Mouse (Mus musculus): ENCODE results near the gene Spata9. TPM values are rescaled to one million over a fixed set of nuclear protein-coding genes. Genes with fewer than 3 reads are reported as not detected.

Spata9 gene
- polyA plus RNA-seq, 1 experiment from 2014 or later = 0.74 TPM

DNA sequence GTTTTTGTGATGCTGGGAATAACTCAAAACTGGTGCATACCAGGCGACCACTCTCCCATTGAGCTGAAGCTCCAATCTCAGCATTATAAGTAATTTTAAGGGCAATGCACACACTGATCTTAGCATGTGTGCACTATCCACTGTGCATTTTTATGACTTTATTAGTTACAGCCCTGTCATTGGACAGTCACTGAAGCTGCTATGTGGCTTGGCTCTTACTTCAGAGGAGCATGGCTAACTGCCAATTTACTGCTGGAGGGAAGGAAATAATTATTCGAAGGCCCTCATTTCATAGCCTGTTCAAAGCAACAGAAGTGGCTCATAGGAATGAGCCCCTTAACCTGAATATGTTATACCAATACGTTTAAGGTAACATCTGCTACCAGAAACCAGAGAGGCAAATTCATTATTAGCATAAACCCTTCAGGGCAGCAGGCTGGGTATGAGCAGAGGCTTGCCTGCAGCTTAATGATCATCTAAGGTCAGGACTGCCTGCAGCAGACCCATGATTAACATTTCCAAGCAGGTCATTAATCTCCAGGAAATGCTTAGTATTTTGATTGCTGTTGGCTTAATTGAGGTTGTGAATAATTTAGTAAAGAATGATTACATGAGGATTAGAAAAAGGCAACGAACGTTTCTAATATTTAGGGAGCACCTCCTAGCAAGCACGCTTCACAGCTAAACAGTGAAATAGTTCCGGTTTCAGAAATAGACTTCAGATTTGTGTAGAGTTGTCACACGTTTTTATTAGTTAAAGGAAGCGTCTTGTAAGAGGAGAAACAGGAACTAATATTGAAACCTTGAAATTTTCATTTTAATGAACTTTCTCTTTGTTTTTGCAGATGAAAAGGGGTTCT, 25.4 kb downstream of the Spata9 start:
- DNase-seq = no peak
- ATAC-seq (ENCODE audit: low read depth) = no peak
- H3K36me3 ChIP-seq = peaks cover 6% of the 10 kb centered on the region; the same call in 1 of the 2 replicates
- H3K9me3 ChIP-seq (replicated peaks) = no peaks in the 10 kb centered on the region
- no peaks in the 10 kb centered on the region for H3K27me3 ChIP-seq
- H3K4me2 ChIP-seq = no peak overlapping the region
- H3K9ac ChIP-seq = no peak overlapping the region
- WGBS (ENCODE audit: insufficient replicate concordance) = 57% methylated on average over 9 of the region's 9 CpGs
- H3K4me3 ChIP-seq (replicated peaks) = no peak overlapping the region
- peaks cover 3% of the 10 kb centered on the region; the same call in 1 of the 2 replicates for H3K4me1 ChIP-seq (replicated peaks)
- no peak overlapping the region for H3K27ac ChIP-seq

DNA sequence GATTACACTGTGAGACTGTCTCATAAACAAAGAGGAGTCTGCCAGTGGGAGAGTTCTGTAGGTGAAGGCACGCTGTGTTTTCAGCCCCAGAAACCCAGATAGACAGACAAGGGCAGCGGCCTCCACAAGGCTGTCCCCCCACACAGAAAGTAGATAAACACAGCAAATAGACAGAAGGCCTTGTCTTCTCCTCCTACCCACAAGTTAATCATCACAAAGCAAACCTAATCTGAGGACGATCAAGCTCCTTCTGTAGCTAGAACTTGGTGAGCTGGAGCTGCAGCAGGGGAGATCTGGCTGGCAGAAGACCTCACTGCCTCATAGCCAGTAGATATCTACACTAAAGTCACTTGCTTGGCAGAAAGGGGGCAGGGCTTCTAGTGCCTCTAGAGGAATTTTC, 36.3 kb downstream of the Spata9 start:
- Histone ChIP-seq H3K4me3 (replicated peaks) (no peak overlapping the region), H3K9me3 (replicated peaks) (no peaks in the 10 kb centered on the region), H3K36me3 (peaks cover 54% of the 10 kb centered on the region), H3K27ac (0 out of 2 replicates have a peak overlapping the region, but pooled peaks have one; percentile 26), H3K27me3 (no peaks in the 10 kb centered on the region), H3K9ac (no peak overlapping the region), H3K4me2 (no peak overlapping the region), H3K4me1 (replicated peaks) (peaks cover 9% of the 10 kb centered on the region)
- 15% methylated on average over 3 of the region's 3 CpGs for WGBS (ENCODE audit: insufficient replicate concordance)
- no peak for DNase-seq
- ATAC-seq (ENCODE audit: low read depth) = peak; percentile 74

DNA sequence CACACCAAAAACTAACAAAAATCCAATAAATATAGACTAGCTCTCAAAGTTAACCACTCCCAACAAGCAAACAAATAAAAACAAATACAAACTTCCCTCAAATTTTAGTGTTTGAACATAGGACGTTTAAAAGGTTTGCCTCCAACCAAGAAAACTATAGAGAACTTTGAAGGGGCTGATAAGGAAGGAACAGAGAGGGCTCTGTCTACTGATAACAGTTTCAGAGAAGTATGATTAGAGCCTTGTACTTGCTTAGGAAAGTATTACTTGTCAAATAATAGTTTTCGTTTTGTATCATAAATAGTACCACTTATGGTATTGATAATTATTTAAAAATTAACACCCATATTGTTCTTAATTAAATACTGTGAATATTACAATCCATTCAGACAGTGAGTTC, 47.6 kb downstream of the Spata9 start:
- H3K4me3 ChIP-seq (replicated peaks) = peak overlapping the region; percentile 38
- H3K4me2 ChIP-seq = peak overlapping the region; percentile 39
- 8% methylated on average over 2 of the region's 2 CpGs for WGBS (ENCODE audit: insufficient replicate concordance)

DNA sequence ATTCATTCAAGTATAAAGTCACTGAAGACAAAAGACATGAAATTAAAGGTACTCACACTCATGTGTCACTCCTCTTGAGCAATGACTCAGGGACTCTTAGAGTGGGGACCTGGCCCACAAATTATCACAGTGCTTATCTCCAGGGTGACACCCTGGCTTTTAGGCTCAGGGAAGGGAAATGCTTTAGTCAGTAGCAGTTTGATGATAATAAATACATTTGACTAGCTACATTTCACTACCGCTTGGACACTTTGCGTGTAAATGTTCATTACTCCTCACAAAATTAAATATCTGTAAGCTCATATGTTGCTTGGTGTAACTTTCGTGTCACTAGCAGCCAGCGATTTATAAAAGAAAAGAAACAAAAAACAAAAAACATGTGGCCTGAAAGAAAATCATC, 50.5 kb downstream of the Spata9 start:
- H3K36me3 ChIP-seq = 0 out of 2 replicates have a peak, but pooled peaks cover 3% of the 10 kb centered on the region
- H3K4me2 ChIP-seq = peak overlapping the region; percentile 77
- H3K9me3 ChIP-seq (replicated peaks) = no peaks in the 10 kb centered on the region
- H3K4me1 ChIP-seq (replicated peaks) = peaks cover 24% of the 10 kb centered on the region
- H3K27me3 ChIP-seq = no peaks in the 10 kb centered on the region
- no peak for DNase-seq
- peak overlapping the region; percentile 98 for H3K27ac ChIP-seq
- H3K4me3 ChIP-seq (replicated peaks) = peak overlapping the region; percentile 77
- peak overlapping the region; percentile 86 for H3K9ac ChIP-seq
- ATAC-seq (ENCODE audit: low read depth) = peak; percentile 79
- WGBS (ENCODE audit: insufficient replicate concordance) = 11% methylated on average over 4 of the region's 4 CpGs

More for the DNA sequence above, 47.6 kb downstream of the Spata9 start:
- DNase-seq = no peak
- ATAC-seq (ENCODE audit: low read depth) = no peak
- Histone ChIP-seq H3K9ac (no peak overlapping the region; the same call in 1 of the 2 replicates), H3K4me1 (replicated peaks) (peaks cover 41% of the 10 kb centered on the region), H3K9me3 (replicated peaks) (no peaks in the 10 kb centered on the region), H3K27me3 (no peaks in the 10 kb centered on the region), H3K36me3 (0 out of 2 replicates have a peak, but pooled peaks cover 6% of the 10 kb centered on the region), H3K27ac (no peak overlapping the region)

DNA sequence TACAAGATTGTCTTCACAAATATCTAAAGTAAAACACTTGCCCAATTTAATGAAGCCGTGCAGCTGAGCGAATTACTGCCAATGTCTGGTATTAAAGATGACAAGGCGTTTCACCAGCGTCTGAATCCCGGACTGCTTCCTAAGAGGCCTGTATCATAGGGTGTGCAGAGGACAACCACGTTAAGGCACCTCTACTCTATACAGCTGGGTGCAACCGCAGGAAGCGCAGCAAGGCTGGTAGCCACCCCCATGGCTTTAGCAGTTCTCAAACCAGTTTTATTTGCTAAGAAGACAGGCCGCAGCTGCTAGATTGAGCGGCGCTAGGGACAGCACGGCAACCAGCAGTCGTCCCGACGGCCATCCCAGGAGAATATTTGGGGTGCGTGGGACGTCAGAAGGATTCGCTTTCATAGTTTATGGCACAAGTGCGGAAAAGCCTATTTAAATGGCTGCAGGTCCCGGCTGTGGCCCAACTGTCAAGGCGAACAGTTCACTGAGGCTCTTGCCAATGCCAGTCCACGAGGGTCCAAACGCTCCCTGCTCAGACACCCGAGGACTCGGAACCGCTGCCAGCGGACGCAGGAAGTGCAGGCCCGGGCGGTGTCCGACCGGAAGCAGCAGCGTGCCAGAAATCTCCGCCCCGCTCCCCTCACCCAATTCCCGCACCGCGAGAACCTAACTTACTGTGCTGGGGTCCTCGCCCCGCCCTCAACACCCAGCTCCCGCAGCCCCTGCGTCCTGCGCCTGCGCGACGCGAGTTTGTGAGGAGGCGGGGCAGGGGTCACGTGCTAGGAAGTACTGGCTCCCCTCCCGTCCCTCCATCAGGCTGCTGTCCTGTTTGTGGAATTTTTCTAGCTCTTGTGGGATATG, 51.3 kb downstream of the Spata9 start, which contains the start of gene Rfesd:
Gene Rfesd (minus strand): TSS at position 746 of the 870 bp plus-strand sequence.
- no peaks in the 10 kb centered on the region for H3K9me3 ChIP-seq (replicated peaks)
- under 1% methylated on average over 50 of the region's 50 CpGs for WGBS (ENCODE audit: insufficient replicate concordance)
- peak within 1 kb of the TSS; percentile 86 for H3K9ac ChIP-seq
- H3K27ac ChIP-seq = peak within 1 kb of the TSS; percentile 98
- peaks cover 17% of the 10 kb centered on the region for H3K4me1 ChIP-seq (replicated peaks)
- DNase-seq (peak; percentile 96), ATAC-seq (ENCODE audit: low read depth) (peak; percentile 86)
- peak within 1 kb of the TSS; percentile 77 for H3K4me3 ChIP-seq (replicated peaks)
- H3K27me3 ChIP-seq = no peaks in the 10 kb centered on the region
- H3K36me3 ChIP-seq = no peaks in the 10 kb centered on the region
- H3K4me2 ChIP-seq = peak within 1 kb of the TSS; percentile 77

DNA sequence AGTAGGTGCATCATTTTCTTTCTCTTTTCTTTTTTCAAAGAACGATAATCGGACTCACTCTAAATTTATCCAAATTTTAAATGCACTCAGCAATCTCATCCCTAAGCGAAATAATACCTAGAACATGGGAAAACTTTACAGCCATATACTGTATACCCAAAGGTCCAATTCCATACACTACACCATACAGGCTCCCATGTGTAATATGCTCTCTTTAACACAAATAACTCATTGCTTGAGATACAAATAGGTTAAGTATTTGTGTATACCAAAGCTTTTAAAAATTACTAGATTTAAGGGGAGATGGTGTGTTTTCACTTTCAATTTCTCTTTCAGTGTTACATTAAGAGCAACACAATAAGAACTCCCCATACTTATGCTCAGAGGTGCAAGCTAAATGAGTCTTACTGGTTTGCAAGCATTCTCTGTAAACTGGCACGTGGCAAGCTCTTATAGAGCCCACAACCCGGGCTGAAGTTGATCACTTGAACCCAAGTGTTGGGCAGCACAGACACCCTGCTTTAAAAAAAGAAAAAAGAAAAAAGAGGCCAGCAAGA, 52.0 kb downstream of the Spata9 start:
- Histone ChIP-seq H3K4me1 (replicated peaks) (peaks cover 11% of the 10 kb centered on the region), H3K9me3 (replicated peaks) (no peaks in the 10 kb centered on the region), H3K9ac (peak overlapping the region; percentile 86), H3K36me3 (no peaks in the 10 kb centered on the region), H3K27me3 (no peaks in the 10 kb centered on the region), H3K4me2 (peak overlapping the region; percentile 77), H3K27ac (peak overlapping the region; percentile 66), H3K4me3 (replicated peaks) (peak overlapping the region; percentile 77)
- DNase-seq (no peak), ATAC-seq (ENCODE audit: low read depth) (peak; percentile 18)
- 32% methylated on average over 5 of the region's 5 CpGs for WGBS (ENCODE audit: insufficient replicate concordance)

DNA sequence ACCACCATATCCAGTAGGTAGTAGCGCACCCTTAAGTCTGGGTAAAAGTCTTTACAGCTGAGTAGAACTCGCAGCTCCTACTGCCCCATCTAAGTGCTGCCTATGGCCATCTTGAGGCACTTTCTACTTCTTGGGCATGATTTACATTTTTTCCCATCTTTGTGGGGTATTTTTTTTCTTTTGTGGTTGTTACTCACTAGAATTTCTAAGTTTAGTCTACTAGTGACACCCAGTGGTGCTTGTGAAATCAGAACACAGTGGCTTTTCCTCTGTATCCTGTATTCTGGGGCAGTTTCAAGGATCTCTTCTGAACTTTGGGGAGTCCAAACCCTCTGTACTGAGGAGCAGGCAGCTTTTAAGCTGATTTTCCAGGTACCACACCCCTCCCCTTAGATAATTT, 54.8 kb downstream of the Spata9 start:
- peaks cover 9% of the 10 kb centered on the region for H3K4me1 ChIP-seq (replicated peaks)
- H3K4me2 ChIP-seq = no peak overlapping the region
- no peak overlapping the region for H3K9ac ChIP-seq
- no peak overlapping the region for H3K27ac ChIP-seq
- H3K4me3 ChIP-seq (replicated peaks) = no peak overlapping the region
- H3K36me3 ChIP-seq = no peaks in the 10 kb centered on the region
- H3K27me3 ChIP-seq = 0 out of 2 replicates have a peak, but pooled peaks cover 9% of the 10 kb centered on the region
- DNase-seq (no peak), ATAC-seq (ENCODE audit: low read depth) (no peak)
- no peaks in the 10 kb centered on the region for H3K9me3 ChIP-seq (replicated peaks)
- 83% methylated on average over 2 of the region's 2 CpGs for WGBS (ENCODE audit: insufficient replicate concordance)

DNA sequence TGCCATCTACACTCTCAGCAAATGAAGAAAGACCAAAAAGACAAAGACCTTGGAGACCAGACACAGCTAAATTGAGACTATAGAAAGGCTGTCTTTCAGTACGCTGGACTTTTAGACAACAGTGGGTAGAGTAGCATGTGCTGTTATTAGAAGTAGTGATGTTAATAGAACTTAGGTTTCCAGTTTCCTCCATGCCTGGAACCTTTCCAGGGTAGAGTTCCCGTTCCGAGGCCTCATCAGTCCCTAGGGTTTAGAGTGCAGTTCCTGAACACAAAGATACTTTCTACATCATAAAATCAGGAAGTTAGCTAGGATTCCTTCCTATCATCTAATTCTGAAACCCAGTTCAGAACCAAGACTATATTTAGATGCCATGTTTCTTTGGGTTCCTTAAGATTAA, 57.6 kb downstream of the Spata9 start:
- no peak overlapping the region for H3K4me3 ChIP-seq (replicated peaks)
- H3K9me3 ChIP-seq (replicated peaks) = no peaks in the 10 kb centered on the region
- peaks cover 5% of the 10 kb centered on the region for H3K4me1 ChIP-seq (replicated peaks)
- 0 out of 2 replicates have a peak, but pooled peaks cover 9% of the 10 kb centered on the region for H3K27me3 ChIP-seq
- 72% methylated on average over 3 of the region's 3 CpGs for WGBS (ENCODE audit: insufficient replicate concordance)
- no peak overlapping the region for H3K27ac ChIP-seq
- no peak overlapping the region for H3K4me2 ChIP-seq
- H3K36me3 ChIP-seq = no peaks in the 10 kb centered on the region
- H3K9ac ChIP-seq = no peak overlapping the region
- ATAC-seq (ENCODE audit: low read depth) = no peak
- no peak for DNase-seq

DNA sequence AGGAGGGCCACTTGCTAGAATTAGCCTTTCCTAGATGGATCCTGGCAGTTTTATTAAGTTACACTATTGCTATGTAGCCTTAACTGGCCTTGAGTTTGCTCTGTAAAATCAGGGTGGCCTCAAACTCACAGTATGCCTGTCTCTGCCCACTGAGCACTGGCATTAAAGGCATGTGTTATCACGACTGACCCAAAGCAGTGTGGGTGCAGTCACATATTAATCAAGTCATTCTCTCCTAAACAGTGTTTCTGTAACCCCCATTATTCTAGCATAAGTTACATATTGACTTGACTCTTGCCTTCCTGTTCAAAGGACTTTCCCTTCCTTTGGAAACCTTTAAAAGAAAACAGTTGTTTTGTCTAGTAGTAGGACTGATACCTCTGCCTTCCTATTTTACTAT, 75.5 kb downstream of the Spata9 start:
- H3K4me1 ChIP-seq (replicated peaks) = no peaks in the 10 kb centered on the region
- DNase-seq (no peak), ATAC-seq (ENCODE audit: low read depth) (no peak)
- no peaks in the 10 kb centered on the region for H3K27me3 ChIP-seq
- no peaks in the 10 kb centered on the region for H3K36me3 ChIP-seq
- no peak overlapping the region for H3K9ac ChIP-seq
- WGBS (ENCODE audit: insufficient replicate concordance) = 47% methylated on average over 1 of the region's 1 CpGs
- H3K4me2 ChIP-seq = no peak overlapping the region
- no peak overlapping the region for H3K4me3 ChIP-seq (replicated peaks)
- H3K27ac ChIP-seq = no peak overlapping the region
- no peaks in the 10 kb centered on the region for H3K9me3 ChIP-seq (replicated peaks)

DNA sequence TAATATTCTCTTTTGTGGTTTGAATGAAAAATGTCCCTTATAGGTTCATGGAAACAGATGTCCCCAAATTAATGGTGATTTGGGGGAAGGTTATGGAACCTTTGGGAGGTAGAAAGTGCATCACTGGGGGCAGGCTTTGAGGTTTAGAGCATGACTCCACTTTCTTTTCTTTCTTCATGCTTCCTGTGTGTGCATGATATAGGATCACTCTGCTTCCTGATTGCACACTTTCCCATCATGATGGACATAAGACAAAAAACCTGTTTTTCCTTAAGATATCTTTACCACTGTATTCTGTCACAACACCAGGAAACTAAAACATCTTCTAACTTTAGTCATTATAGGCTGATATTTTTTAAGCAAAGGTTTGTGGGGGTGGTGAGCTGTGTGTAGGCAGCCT, 78.0 kb downstream of the Spata9 start:
- Histone ChIP-seq H3K9ac (no peak overlapping the region), H3K4me1 (replicated peaks) (peaks cover 5% of the 10 kb centered on the region), H3K27ac (no peak overlapping the region), H3K4me2 (no peak overlapping the region), H3K4me3 (replicated peaks) (no peak overlapping the region), H3K27me3 (no peaks in the 10 kb centered on the region), H3K9me3 (replicated peaks) (no peaks in the 10 kb centered on the region), H3K36me3 (no peaks in the 10 kb centered on the region)
- DNase-seq (no peak), ATAC-seq (ENCODE audit: low read depth) (no peak)
